Mouse (Mus musculus): ENCODE data around the gene Tut7.

DNA sequence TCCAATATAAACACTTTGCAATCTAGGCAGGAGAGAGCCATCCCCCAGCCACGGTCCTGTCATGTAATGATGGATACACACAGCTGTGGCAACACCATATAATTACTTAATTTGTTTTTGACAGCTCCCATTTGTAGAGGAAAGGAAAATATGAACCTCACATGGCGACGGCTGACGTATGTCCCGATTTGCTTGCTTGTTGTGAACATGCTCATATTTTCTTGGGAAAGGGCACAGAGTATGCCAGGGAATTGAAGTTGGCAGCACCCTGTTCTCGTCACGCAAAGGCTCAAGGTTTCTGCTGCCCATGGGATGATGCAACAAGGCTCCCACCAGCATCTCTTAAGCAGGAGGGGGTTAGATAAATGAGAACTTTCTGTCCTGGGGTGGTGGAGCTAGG is 36.6 kb upstream of the Tut7 start:
- TF ChIP-seq CTCF (IDR thresholded peaks at IDR 0.05; ENCODE audit: low read depth) (no peak), EP300 (IDR thresholded peaks at IDR 0.05; ENCODE audit: low read depth) (no peak)

Data from liver, postnatal 0 days (tissue).